Mouse (Mus musculus): Measurements from ENCODE around the gene Ahdc1. TPM values are rescaled to one million over a fixed set of nuclear protein-coding genes. Genes with fewer than 3 reads are reported as not detected.
A peak's percentile ranks its signal among the peaks of the same experiment; 100 is the strongest.

Ahdc1 gene
- total and polyA plus RNA-seq, 2 experiments from 2014 or later: 11.0 to 115 TPM

GRCm38 (mm10) chr4:132968105-132968938, 42.7 kb upstream of the Ahdc1 start:
- no peaks in the 10 kb centered on the region for H3K9me3 ChIP-seq (ENCODE audit: low read length)
- no peak overlapping the region for H3K27ac ChIP-seq (ENCODE audit: low read depth, low read length)
- H3K4me1 ChIP-seq (ENCODE audit: insufficient read depth, low read length): no peaks in the 10 kb centered on the region
- no peaks in the 10 kb centered on the region for H3K36me3 ChIP-seq (ENCODE audit: insufficient read depth, low read length)
- no peak for TF ChIP-seq CTCF (IDR thresholded peaks at IDR 0.05)
- ATAC-seq (ENCODE audit: low FRiP score): no peak
- 34% methylated on average over 6 of the region's 6 CpGs for WGBS
- H3K4me3 ChIP-seq (ENCODE audit: low read depth, low read length): no peak overlapping the region
- H3K4me2 ChIP-seq (ENCODE audit: low read depth, low read length, poor library complexity, severe bottlenecking): no peak overlapping the region
- no peaks in the 10 kb centered on the region for H3K27me3 ChIP-seq (ENCODE audit: insufficient read depth, low read length)
- DNase-seq (ENCODE audit: low spot score): no peak
- no peak overlapping the region for H3K9ac ChIP-seq (replicated peaks; ENCODE audit: low read length, poor library complexity, severe bottlenecking)

DNA sequence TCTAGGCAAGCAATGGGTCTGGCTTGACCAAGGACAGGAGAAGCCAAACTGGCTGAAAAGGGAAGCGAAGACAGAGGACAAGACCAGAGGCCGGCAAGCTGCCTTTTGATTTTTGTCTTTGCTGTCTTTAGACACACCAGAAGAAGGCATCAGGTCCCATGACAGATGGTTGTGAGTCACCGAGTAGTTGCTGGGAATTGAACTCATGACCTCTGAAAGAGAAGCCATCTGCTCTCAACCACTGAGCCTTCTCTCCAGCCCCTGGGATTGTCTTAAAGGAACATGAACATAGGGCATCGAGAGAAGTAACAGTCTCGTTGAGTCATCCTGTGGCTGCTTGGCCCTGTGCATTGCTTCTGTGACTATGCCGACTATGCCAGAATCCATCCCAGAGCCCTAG, 39.5 kb upstream of the Ahdc1 start:
- Histone ChIP-seq H3K36me3 (ENCODE audit: insufficient read depth, low read length) (no peaks in the 10 kb centered on the region), H3K4me2 (ENCODE audit: low read depth, low read length, poor library complexity, severe bottlenecking) (no peak overlapping the region), H3K9ac (replicated peaks; ENCODE audit: low read length, poor library complexity, severe bottlenecking) (no peak overlapping the region), H3K4me3 (ENCODE audit: low read depth, low read length) (no peak overlapping the region), H3K4me1 (ENCODE audit: insufficient read depth, low read length) (peaks cover 9% of the 10 kb centered on the region; the same call in 1 of the 2 replicates), H3K27me3 (ENCODE audit: insufficient read depth, low read length) (0 out of 2 replicates have a peak, but pooled peaks cover 3% of the 10 kb centered on the region), H3K9me3 (ENCODE audit: low read length) (no peaks in the 10 kb centered on the region), H3K27ac (ENCODE audit: low read depth, low read length) (no peak overlapping the region)
- ATAC-seq (ENCODE audit: low FRiP score) (no peak), DNase-seq (ENCODE audit: low spot score) (no peak)
- no peak for TF ChIP-seq CTCF (IDR thresholded peaks at IDR 0.05)
- WGBS: 77% methylated on average over 6 of the region's 6 CpGs

- no peak overlapping the region for H3K27ac ChIP-seq (ENCODE audit: low read depth, low read length)
- DNase-seq (ENCODE audit: low spot score) (no peak), ATAC-seq (ENCODE audit: low FRiP score) (no peak)
- H3K9ac ChIP-seq (replicated peaks; ENCODE audit: low read length, poor library complexity, severe bottlenecking): no peak overlapping the region
- 0 out of 2 replicates have a peak, but pooled peaks cover 3% of the 10 kb centered on the region for H3K27me3 ChIP-seq (ENCODE audit: insufficient read depth, low read length)
- H3K4me3 ChIP-seq (ENCODE audit: low read depth, low read length): no peak overlapping the region
- H3K9me3 ChIP-seq (ENCODE audit: low read length): no peaks in the 10 kb centered on the region
- H3K36me3 ChIP-seq (ENCODE audit: insufficient read depth, low read length): no peaks in the 10 kb centered on the region
- no peak for TF ChIP-seq CTCF (IDR thresholded peaks at IDR 0.05)
- peaks cover 9% of the 10 kb centered on the region; the same call in 1 of the 2 replicates for H3K4me1 ChIP-seq (ENCODE audit: insufficient read depth, low read length)
- 70% methylated on average over 3 of the region's 3 CpGs for WGBS
- H3K4me2 ChIP-seq (ENCODE audit: low read depth, low read length, poor library complexity, severe bottlenecking): no peak overlapping the region
Observed at GRCm38 (mm10) chr4:132972101-132972500, 39.0 kb upstream of the Ahdc1 start.

- no peak overlapping the region for H3K9ac ChIP-seq (replicated peaks; ENCODE audit: low read length, poor library complexity, severe bottlenecking)
- no peak overlapping the region for H3K4me2 ChIP-seq (ENCODE audit: low read depth, low read length, poor library complexity, severe bottlenecking)
- H3K9me3 ChIP-seq (ENCODE audit: low read length): no peaks in the 10 kb centered on the region
- ATAC-seq (ENCODE audit: low FRiP score) (no peak), DNase-seq (ENCODE audit: low spot score) (no peak)
- TF ChIP-seq CTCF (IDR thresholded peaks at IDR 0.05): no peak
- no peaks in the 10 kb centered on the region for H3K36me3 ChIP-seq (ENCODE audit: insufficient read depth, low read length)
- H3K27me3 ChIP-seq (ENCODE audit: insufficient read depth, low read length): 0 out of 2 replicates have a peak, but pooled peaks cover 3% of the 10 kb centered on the region
- H3K4me3 ChIP-seq (ENCODE audit: low read depth, low read length): no peak overlapping the region
- peaks cover 9% of the 10 kb centered on the region; the same call in 1 of the 2 replicates for H3K4me1 ChIP-seq (ENCODE audit: insufficient read depth, low read length)
- H3K27ac ChIP-seq (ENCODE audit: low read depth, low read length): no peak overlapping the region
- 20% methylated on average over 2 of the region's 2 CpGs for WGBS
Observed at GRCm38 (mm10) chr4:132972556-132972955, 38.5 kb upstream of the Ahdc1 start.

GRCm38 (mm10) chr4:132973186-132973585, 37.9 kb upstream of the Ahdc1 start:
- 0 out of 2 replicates have a peak, but pooled peaks cover 3% of the 10 kb centered on the region for H3K27me3 ChIP-seq (ENCODE audit: insufficient read depth, low read length)
- no peak overlapping the region for H3K4me2 ChIP-seq (ENCODE audit: low read depth, low read length, poor library complexity, severe bottlenecking)
- TF ChIP-seq CTCF (IDR thresholded peaks at IDR 0.05): no peak
- H3K9ac ChIP-seq (replicated peaks; ENCODE audit: low read length, poor library complexity, severe bottlenecking): 0 out of 2 replicates have a peak overlapping the region, but pooled peaks have one; percentile 24
- no peak for ATAC-seq (ENCODE audit: low FRiP score)
- WGBS: 33% methylated on average over 8 of the region's 8 CpGs
- no peak overlapping the region for H3K27ac ChIP-seq (ENCODE audit: low read depth, low read length)
- DNase-seq (ENCODE audit: low spot score): no peak
- no peaks in the 10 kb centered on the region for H3K9me3 ChIP-seq (ENCODE audit: low read length)
- H3K4me3 ChIP-seq (ENCODE audit: low read depth, low read length): no peak overlapping the region
- no peaks in the 10 kb centered on the region for H3K36me3 ChIP-seq (ENCODE audit: insufficient read depth, low read length)
- H3K4me1 ChIP-seq (ENCODE audit: insufficient read depth, low read length): peaks cover 9% of the 10 kb centered on the region; the same call in 1 of the 2 replicates

DNA sequence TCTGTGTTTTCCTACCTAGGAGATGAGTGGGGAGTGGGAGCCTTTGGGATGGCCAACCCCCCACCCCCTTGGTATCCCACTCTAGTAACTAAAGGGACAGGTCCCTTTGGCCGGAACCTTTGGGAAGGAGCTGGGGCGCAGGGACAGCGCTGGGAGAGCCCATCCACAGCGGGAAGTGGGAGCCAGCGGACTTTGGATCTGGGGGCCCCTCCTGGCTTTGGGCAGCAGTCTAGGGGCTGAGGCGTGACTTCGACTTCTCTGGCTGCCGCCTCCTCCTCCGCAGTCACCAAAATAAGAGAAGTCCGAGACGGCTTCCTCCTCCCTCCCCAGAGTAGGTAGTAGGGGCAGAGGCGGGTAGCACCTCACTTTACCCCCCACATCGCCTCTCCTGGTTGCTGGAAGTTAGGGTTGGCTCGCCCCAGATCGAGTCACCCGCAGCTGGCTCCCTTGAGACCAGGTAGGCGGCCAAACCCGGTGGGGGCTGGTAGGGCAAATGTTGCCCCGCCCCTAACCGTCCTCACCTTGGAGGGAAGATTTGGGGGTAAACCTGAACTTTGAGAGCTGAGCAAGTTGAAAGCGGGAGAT, 37.2 kb upstream of the Ahdc1 start, which contains the start of gene Fgr:
TSS of gene Fgr (plus strand) at position 282 of the 585 bp plus-strand sequence.
- H3K36me3 ChIP-seq (ENCODE audit: insufficient read depth, low read length): no peaks in the 10 kb centered on the region
- TF ChIP-seq CTCF (IDR thresholded peaks at IDR 0.05): no peak
- H3K27ac ChIP-seq (ENCODE audit: low read depth, low read length): no peak within 1 kb of the TSS; the same call in 1 of the 2 replicates
- H3K4me2 ChIP-seq (ENCODE audit: low read depth, low read length, poor library complexity, severe bottlenecking): peak within 1 kb of the TSS; percentile 24; the same call in 1 of the 2 replicates
- peaks cover 9% of the 10 kb centered on the region; the same call in 1 of the 2 replicates for H3K4me1 ChIP-seq (ENCODE audit: insufficient read depth, low read length)
- H3K9ac ChIP-seq (replicated peaks; ENCODE audit: low read length, poor library complexity, severe bottlenecking): 0 out of 2 replicates have a peak within 1 kb of the TSS, but pooled peaks have one; percentile 24
- H3K9me3 ChIP-seq (ENCODE audit: low read length): no peaks in the 10 kb centered on the region
- WGBS: 12% methylated on average over 20 of the region's 21 CpGs
- H3K27me3 ChIP-seq (ENCODE audit: insufficient read depth, low read length): 0 out of 2 replicates have a peak, but pooled peaks cover 3% of the 10 kb centered on the region
- H3K4me3 ChIP-seq (ENCODE audit: low read depth, low read length): no peak within 1 kb of the TSS
- ATAC-seq (ENCODE audit: low FRiP score) (no peak), DNase-seq (ENCODE audit: low spot score) (no peak)
